Mouse (Mus musculus) brown adipose tissue, adult 24 weeks (tissue): ENCODE results near the gene A630076J17Rik. TPM values are rescaled to one million over a fixed set of nuclear protein-coding genes. Genes with fewer than 3 reads are reported as not detected.

Experiments used
- H3K27ac ChIP-seq: fragments of 200-500 bp; replicated peaks from 2 replicates; pipeline ENCODE4 v1.5.1; 2012; ENCODE audit warnings: low read depth, mild to moderate bottlenecking, low read length
- H3K4me1 ChIP-seq: fragments of 200-500 bp; 2 replicates; pipeline ENCODE4 v1.6.1; 2012; ENCODE audit warnings: low read length, mixed read lengths; ENCODE audit not compliant: control insufficient read depth, insufficient read depth, insufficient read length
- H3K4me3 ChIP-seq: fragments of 200-500 bp; 2 replicates; pipeline ENCODE4 v1.5.1; 2012; ENCODE audit warnings: low read depth, mild to moderate bottlenecking, low read length, moderate library complexity; ENCODE audit not compliant: insufficient read depth
- polyA plus RNA-seq: library from polyadenylated mRNA; stranded (reverse); fragments of >200 nt; gene quantifications from 2 replicates; pipeline ENCODE4 v1.2.4, GENCODE M21; 2012; ENCODE audit not compliant: missing spikeins, insufficient read depth, insufficient read length

A630076J17Rik gene
- polyA plus RNA-seq = not detected in 2 replicates

DNA sequence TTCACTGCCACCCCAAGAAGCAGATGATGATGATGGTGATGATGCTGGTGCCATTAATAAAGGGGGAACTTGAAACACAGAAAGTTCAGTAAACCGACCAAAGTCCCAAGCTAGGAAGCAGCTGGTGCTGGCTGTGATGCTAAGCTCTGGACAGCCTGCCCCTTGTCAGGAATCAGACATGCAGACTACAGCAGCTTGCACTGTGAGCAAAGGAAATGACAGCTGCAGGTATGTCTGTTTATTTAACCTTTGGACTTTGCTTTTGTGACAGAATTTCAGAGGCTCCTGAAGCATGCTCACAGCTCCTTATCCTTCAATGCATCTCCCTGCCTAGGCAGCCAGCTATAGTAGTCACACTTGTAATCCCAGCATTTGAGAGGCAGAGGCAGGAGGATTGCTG, at the start of gene A630076J17Rik:
Gene A630076J17Rik, plus strand, starts transcription at position 88 of the 400 bp plus-strand sequence.
- H3K4me1 ChIP-seq = peaks cover 32% of the 10 kb centered on the region
- H3K27ac ChIP-seq = peak within 1 kb of the TSS; percentile 89

DNA sequence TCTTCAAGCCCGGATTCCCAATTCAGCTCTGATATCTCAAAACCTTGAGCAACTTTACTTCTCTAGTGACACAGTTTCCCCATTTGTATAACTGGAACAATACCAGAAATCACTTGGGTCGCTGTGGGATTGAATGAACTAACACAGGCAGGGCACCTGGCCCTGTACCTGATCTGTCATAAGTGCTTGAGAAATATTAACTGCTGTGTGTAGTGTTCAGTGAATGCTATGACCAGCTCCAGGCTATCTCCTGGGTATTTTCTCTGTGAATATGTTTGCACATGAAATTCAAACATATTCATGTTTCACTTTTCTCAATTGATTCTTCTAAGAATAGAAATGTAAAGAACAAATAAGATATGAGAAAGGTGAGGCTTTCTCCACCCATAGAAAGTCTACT, 49.6 kb upstream of the A630076J17Rik start:
- no peaks in the 10 kb centered on the region for H3K4me1 ChIP-seq
- no peak overlapping the region for H3K27ac ChIP-seq
- no peak overlapping the region for H3K4me3 ChIP-seq

More for the DNA sequence above, at the start of gene A630076J17Rik:
- H3K4me3 ChIP-seq = no peak within 1 kb of the TSS

DNA sequence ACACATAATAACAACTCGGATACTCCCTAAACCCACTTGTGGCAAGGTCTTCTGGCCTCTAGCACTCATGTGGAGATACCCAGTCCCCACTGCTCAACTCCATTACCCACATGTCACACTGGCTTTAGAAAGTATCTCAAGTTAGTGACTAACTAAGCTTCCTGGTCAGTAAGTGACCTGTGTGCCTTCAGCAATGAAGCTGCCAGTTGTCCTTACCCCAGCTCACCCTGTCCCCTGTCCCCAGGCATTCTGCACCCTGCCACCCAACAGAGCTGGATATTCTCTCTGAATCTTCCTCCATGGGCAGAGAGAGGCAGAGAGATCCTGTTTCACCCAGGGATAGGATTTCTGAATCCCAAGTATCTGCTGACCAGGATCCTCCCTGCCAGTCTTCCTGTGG, 47.7 kb upstream of the A630076J17Rik start, which contains the start of gene Kcna10:
Gene Kcna10, plus strand, starts transcription at position 301 of the 400 bp plus-strand sequence.
- no peak within 1 kb of the TSS for H3K27ac ChIP-seq
- H3K4me1 ChIP-seq = no peaks in the 10 kb centered on the region
- no peak within 1 kb of the TSS for H3K4me3 ChIP-seq

DNA sequence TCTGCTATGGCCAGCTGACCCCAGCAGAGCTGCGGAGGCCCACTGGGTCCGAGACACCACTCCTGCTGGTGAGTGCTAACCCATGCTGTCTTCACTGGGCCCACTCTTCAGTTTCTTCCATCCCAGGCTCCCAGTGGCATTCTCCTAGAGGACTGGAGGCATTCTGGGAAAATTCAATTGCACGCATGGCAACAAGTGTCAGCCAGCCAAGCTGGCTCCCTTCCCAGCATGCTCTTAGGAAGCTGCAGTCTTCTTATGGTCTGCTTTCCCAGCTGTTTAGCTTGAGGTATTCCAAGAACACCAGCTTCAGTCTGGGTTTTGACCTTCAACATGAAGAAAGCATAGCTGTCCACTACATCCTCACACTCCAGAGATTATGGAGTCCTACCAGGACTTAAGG, 47.2 kb upstream of the A630076J17Rik start:
- no peaks in the 10 kb centered on the region for H3K4me1 ChIP-seq
- H3K4me3 ChIP-seq = no peak overlapping the region
- H3K27ac ChIP-seq = no peak overlapping the region

DNA sequence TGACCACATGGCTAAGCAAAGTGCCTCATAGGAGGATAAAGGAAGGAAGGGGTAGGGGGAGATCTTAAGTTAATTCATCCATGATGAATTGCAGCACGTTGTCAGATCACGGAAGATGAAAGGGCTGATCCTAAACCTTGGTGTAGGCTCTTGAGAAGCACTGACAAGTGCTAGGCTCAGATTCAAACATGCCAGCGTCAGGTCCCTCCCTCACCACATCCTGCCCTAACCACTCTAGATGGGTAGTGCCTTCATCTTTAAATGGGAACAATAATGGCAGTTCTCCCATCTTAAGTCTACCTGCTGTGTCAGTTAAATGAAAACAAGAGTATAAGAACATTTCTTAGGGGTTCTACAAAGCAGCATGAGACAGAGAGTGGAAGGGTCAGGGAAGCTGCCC, 44.8 kb upstream of the A630076J17Rik start:
- no peak overlapping the region for H3K4me3 ChIP-seq
- no peak overlapping the region for H3K27ac ChIP-seq
- H3K4me1 ChIP-seq = no peaks in the 10 kb centered on the region

DNA sequence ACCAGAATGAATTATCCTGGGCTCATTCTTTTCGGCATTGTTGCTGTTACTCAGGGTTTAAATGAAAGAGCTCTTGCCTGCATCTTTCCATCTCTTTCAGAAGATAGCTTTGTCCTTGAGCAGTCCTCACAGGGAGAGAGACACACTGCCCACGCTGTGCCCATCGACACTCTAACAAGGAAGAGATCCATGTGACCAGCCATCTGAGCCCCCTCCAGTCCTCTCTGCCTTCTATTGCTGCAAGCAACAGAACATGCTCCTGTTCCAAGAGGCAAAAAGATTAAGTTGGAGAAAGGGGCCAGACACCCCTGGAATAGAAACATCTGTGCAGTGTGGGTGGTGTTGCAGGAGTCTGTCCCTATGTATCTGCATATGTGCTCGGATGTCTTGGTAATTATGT, 43.4 kb upstream of the A630076J17Rik start:
- no peak overlapping the region for H3K27ac ChIP-seq
- no peak overlapping the region for H3K4me3 ChIP-seq
- no peaks in the 10 kb centered on the region for H3K4me1 ChIP-seq

DNA sequence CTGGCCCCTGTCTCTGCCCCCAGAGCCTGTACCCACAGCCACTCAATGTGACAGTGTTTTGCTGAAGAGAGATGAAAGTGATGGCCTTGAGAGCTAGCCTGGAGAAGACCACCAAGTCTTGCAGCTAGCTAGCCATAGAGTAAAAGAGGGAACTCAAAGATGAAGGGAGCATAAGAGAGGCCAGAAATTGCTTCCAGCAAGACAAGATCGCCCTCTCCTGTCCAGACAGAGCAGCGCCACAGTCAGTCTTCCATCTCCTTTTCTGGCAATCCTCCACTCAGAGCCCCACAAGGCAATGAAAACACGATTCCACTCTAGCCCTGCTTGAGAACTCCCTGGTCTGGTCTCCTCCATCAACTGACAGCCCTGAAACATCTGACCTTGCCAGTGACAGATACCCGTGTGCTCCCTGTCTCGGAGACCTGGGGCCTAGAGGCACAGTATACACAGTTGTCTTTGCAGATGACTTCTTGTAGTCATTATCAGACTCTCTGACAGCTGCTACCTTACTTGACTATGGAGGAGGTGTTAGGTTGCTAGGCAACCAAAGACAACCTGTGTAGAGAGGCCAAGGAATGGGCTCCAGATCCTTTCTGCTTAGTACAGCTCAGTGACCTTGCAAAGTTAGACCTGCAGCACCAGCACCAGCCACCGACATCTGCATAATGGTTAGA, 42.1 kb upstream of the A630076J17Rik start:
- no peaks in the 10 kb centered on the region for H3K4me1 ChIP-seq
- H3K27ac ChIP-seq = no peak overlapping the region
- H3K4me3 ChIP-seq = no peak overlapping the region

DNA sequence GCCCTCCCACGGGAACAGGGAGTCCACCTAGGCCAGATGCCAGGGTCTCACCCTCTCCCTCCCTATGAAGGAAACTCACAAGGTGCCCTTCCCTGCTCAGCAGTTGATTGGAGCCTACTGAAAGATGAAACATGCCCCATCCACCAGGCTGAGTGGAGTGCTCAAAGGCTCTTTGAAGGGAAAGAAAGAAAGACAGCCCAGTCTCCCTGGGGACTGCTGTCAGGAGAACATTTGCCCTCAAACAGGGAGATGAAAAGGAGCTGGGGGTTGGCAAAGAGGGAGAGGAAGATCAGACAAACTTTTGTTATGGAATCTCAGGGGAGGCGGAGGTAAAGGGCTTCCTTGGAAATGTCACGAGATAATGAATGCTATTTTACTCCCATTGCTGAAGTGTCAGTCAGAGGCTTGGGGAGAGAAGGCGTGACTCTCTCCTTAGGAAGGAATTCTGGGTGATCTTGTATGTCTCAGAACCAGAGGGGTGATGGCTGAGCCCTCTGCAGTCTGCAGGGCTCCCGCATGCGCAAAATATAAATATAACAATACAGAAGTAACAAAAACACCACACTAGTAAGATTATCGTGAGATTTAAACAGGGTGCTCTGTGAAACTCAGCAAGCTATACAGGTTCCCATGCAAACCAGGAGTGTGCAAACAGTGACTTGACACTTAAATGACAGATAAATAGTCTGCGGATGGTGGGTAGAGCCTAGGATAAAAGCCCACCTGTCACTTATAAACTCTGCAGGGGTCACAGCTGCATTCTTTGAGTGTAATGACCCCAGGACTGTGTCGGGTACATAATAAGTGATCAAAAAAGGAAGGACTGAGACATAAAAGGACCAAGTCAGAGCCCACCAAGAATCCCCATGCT, 28.9 kb upstream of the A630076J17Rik start:
- no peak overlapping the region for H3K4me3 ChIP-seq
- no peak overlapping the region for H3K27ac ChIP-seq
- peaks cover 3% of the 10 kb centered on the region; the same call in 1 of the 2 replicates for H3K4me1 ChIP-seq

DNA sequence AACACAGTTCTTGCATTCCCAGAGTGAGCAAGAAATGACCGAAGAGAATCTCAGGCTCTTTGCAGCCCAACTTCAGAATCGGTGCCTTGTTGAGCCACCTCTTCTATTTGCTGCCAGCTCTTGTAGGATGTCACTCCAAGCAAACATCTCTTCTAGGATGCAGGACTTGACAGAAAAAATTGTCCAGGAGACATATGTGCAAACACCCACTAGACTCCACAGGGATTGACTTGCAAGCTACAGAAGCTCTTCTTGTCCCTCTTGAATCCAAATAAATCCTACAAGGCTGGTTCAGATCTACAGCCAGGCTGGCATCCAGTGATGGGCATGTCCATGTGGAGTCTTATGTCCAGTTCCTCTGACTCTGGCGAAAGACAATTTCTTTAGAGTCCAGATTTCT, 26.0 kb upstream of the A630076J17Rik start:
- peaks cover 7% of the 10 kb centered on the region; the same call in 1 of the 2 replicates for H3K4me1 ChIP-seq
- no peak overlapping the region for H3K4me3 ChIP-seq
- no peak overlapping the region for H3K27ac ChIP-seq

DNA sequence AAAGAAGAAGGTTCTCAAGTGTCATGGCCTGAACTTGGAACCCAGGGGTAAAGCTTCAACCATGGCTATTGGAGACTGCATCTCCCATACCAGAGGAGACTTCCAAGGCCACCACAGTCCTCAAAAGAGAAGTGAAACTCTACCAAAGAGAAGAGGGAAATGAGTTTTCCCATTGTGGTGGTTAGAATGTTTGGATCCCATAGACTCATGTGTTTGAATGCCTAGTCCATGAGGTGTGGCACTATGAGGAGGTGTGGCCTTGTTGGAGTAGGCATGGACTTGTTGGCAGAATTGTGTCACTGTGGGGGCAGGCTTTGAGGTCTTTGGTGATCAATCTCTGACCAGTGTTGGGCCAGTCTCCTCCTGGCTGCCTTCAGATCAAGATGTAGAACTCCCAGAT, 25.2 kb upstream of the A630076J17Rik start:
- Histone ChIP-seq H3K27ac (no peak overlapping the region), H3K4me3 (no peak overlapping the region)

DNA sequence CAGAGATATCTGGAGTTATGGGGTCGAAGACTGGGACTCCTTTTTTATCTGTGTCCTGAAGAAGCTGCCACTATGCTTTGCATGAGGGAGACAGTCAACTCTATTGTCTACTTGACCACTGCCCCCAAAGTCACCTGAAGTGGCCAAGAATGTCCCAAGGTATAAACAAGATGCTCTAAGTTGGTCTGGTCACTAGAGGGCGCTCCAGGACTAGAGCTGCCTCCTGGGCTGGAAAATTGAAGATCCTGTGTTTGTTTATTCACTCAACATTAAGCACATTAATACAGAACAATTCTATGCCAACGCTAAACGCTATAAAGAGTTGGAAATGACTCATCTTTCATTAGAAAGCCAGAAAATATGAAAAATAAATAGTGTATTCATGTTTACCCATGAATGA, 24.4 kb upstream of the A630076J17Rik start:
- Histone ChIP-seq H3K4me3 (no peak overlapping the region), H3K27ac (no peak overlapping the region), H3K4me1 (peaks cover 7% of the 10 kb centered on the region; the same call in 1 of the 2 replicates)

More for the DNA sequence above, 25.2 kb upstream of the A630076J17Rik start:
- H3K4me1 ChIP-seq = peaks cover 7% of the 10 kb centered on the region; the same call in 1 of the 2 replicates

DNA sequence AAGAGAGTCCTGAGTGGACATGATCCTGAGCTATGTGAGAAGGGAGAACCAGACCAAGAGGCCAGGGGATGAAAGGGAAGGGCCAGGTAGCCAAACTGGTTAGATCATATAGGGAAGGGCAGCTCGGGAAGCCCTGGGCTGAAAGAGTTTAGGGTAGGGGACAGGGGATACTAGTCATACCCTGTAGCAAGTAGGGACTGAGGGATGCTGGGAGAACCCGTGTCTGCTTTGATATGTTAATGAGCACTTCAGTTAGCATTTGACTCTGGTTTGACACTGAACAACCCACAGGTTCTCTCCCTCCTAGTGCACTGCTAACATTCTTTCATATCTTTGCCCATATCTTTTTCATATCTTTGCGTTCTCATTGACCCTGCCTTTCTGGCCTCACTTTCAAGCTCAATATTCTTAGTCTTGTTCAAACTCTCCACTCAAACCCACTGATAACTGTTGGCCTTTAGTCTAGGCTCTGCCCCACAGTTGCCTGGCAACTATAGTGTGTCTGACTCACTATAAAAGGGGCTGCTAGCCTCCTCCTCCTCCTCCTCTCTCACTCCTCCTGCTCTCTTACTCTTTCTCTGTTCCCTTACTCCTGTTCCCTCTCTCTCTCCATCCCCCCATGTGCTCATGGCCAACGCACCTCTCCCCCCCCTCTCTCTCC, 23.8 kb upstream of the A630076J17Rik start:
- Histone ChIP-seq H3K4me3 (no peak overlapping the region), H3K27ac (peak overlapping the region; percentile 80), H3K4me1 (peaks cover 7% of the 10 kb centered on the region; the same call in 1 of the 2 replicates)

DNA sequence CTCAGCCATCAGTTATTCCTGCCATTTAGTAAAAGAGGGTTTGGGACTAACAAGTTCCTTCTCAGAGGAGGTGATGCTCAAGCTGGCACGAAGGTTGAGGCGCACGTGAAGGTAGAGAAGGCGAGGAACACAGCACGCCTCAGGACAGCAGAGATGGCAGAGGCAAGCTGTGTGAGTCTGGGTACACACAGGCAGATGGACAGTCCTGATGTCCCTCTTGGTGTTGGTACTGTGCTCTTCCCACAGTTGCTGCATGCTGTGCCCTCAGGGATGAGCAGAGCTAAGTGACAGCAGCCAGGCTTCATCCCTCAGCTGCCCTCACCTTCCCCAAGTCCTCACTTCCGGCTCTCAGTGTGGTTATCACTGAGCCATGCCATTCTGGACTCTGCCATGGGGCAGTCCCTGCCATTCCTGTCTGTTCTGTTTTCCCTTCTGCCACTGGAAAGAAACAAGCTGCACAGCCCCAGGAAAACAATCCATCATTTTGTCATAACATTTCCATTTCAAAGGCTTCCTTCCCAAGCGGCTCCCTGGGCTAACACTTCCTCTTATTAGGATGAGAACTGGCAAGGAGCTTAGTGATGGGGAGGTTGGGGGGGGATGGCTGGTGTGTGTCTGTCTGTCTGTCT, 22.7 kb upstream of the A630076J17Rik start:
- Histone ChIP-seq H3K27ac (peak overlapping the region; percentile 25; the same call in 1 of the 2 replicates), H3K4me3 (no peak overlapping the region), H3K4me1 (peaks cover 7% of the 10 kb centered on the region; the same call in 1 of the 2 replicates)

DNA sequence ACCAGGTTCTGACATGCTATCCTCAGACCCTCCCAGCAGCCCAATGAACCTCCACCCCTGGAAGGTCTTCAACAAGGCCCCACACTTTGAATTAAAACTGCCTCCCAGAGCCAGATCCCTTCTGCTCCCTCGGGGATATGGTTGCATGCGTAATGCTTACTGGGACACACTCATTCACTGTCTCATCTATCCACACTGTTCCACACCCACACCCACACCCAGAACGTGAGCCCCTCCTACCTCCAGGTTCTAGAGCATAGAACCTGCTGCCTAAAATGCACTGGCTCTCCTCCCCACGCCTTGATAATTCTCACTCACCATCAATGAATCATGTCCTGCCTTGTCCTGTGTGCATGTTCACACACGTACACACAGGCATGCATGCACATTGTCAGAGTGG, 15.8 kb upstream of the A630076J17Rik start:
- Histone ChIP-seq H3K27ac (no peak overlapping the region), H3K4me1 (peaks cover 8% of the 10 kb centered on the region; the same call in 1 of the 2 replicates), H3K4me3 (no peak overlapping the region)
